Mouse (Mus musculus) C2C12 (cell line): Measurements from ENCODE around the gene Cadps2. TPM values are rescaled to one million over a fixed set of nuclear protein-coding genes. Genes with fewer than 3 reads are reported as not detected.

Source experiments
- H3K27me3 ChIP-seq: one replicate; pipeline ENCODE4 v1.6.1; 2011; ENCODE audit not compliant: control insufficient read depth, insufficient read depth, insufficient read length
- H3K36me3 ChIP-seq: one replicate; pipeline ENCODE4 v1.6.1; 2011; ENCODE audit not compliant: control insufficient read depth, insufficient read depth
- H3K4me3 ChIP-seq: one replicate; pipeline ENCODE4 v1.5.1; 2011; ENCODE audit warnings: mild to moderate bottlenecking, control low read depth; ENCODE audit not compliant: poor library complexity, insufficient read depth, severe bottlenecking
- H3K79me2 ChIP-seq: one replicate; pipeline ENCODE4 v1.6.1; 2011; ENCODE audit not compliant: control insufficient read depth, insufficient read depth
- H3K79me3 ChIP-seq: one replicate; pipeline ENCODE4 v1.6.1; 2011; ENCODE audit warnings: low read depth, control low read depth
- H3ac ChIP-seq: one replicate; pipeline ENCODE3; 2011; ENCODE audit warnings: low read depth; ENCODE audit not compliant: control insufficient read depth, insufficient read length
- CEBPB ChIP-seq: IDR thresholded peaks from one replicate; pipeline ENCODE4 v1.6.1; 2011; ENCODE audit warnings: low read depth, mild to moderate bottlenecking, control low read depth, moderate library complexity
- CTCF ChIP-seq: IDR thresholded peaks from one replicate; pipeline ENCODE4 v1.5.1; 2011; ENCODE audit not compliant: control insufficient read depth, insufficient read depth, insufficient read length
- FOSL1 ChIP-seq: IDR thresholded peaks from one replicate; pipeline ENCODE4 v1.8.0; 2011; ENCODE audit warnings: mild to moderate bottlenecking, low read length; ENCODE audit not compliant: poor library complexity, insufficient read depth, severe bottlenecking
- MAX ChIP-seq: IDR thresholded peaks from one replicate; pipeline ENCODE4 v1.6.1; 2011; ENCODE audit warnings: mild to moderate bottlenecking, control low read depth
- MYOD1 ChIP-seq: IDR thresholded peaks from one replicate; pipeline ENCODE4 v1.6.1; 2011; ENCODE audit warnings: low read depth; ENCODE audit not compliant: control insufficient read depth, insufficient read length
- MYOG ChIP-seq: IDR thresholded peaks from one replicate; pipeline ENCODE4 v1.6.1; 2011; ENCODE audit not compliant: control insufficient read depth, insufficient read length; ENCODE audit errors: extremely low read depth
- USF1 ChIP-seq: IDR thresholded peaks from one replicate; pipeline ENCODE4 v1.6.1; 2011; ENCODE audit warnings: low read depth, mild to moderate bottlenecking, control low read depth, moderate library complexity
- polyA plus RNA-seq: library from polyadenylated mRNA; unstranded; fragments of >200 nt; fragmentation: generic; extraction: Trizol; gene quantifications from one replicate; pipeline ENCODE4 v1.2.1, GENCODE M21; 2012; ENCODE audit warnings: missing spikeins

Cadps2 gene
- polyA plus RNA-seq, 1 experiment, result not detected

GRCm38 (mm10) chr6:23762204-23762603 lies 77.0 kb downstream of the Cadps2 start:
- TF ChIP-seq MAX, result no peak
- TF ChIP-seq CEBPB, result no peak
- TF ChIP-seq CTCF, result no peak
- no peak for TF ChIP-seq MYOG
- Histone ChIP-seq H3K79me2 (no peaks in the 10 kb centered on the region), H3K4me3 (no peak overlapping the region), H3K36me3 (no peaks in the 10 kb centered on the region), H3K79me3 (no peaks in the 10 kb centered on the region), H3ac (no peak overlapping the region), H3K27me3 (no peaks in the 10 kb centered on the region)

GRCm38 (mm10) chr6:23758249-23758648 lies 81.0 kb downstream of the Cadps2 start:
- no peaks in the 10 kb centered on the region for H3K79me3 ChIP-seq
- no peaks in the 10 kb centered on the region for H3K27me3 ChIP-seq
- no peak overlapping the region for H3K4me3 ChIP-seq
- no peak overlapping the region for H3ac ChIP-seq
- H3K36me3 ChIP-seq, result no peaks in the 10 kb centered on the region
- no peaks in the 10 kb centered on the region for H3K79me2 ChIP-seq
- no peak for TF ChIP-seq FOSL1
- TF ChIP-seq USF1, result no peak
- no peak for TF ChIP-seq MAX
- no peak for TF ChIP-seq CEBPB
- no peak for TF ChIP-seq MYOD1
- TF ChIP-seq CTCF, result no peak
- no peak for TF ChIP-seq MYOG

- H3K27me3 ChIP-seq, result no peaks in the 10 kb centered on the region
- H3K79me2 ChIP-seq, result no peaks in the 10 kb centered on the region
- H3ac ChIP-seq, result no peak overlapping the region
- no peak overlapping the region for H3K4me3 ChIP-seq
- no peaks in the 10 kb centered on the region for H3K36me3 ChIP-seq
- no peak for TF ChIP-seq USF1
- TF ChIP-seq MYOD1, result no peak
- no peak for TF ChIP-seq CEBPB
- TF ChIP-seq MYOG, result no peak
- TF ChIP-seq MAX, result no peak
- TF ChIP-seq CTCF, result no peak
- no peak for TF ChIP-seq FOSL1
- H3K79me3 ChIP-seq, result no peaks in the 10 kb centered on the region
Measured at GRCm38 (mm10) chr6:23748823-23749222, 90.4 kb downstream of the Cadps2 start.

DNA sequence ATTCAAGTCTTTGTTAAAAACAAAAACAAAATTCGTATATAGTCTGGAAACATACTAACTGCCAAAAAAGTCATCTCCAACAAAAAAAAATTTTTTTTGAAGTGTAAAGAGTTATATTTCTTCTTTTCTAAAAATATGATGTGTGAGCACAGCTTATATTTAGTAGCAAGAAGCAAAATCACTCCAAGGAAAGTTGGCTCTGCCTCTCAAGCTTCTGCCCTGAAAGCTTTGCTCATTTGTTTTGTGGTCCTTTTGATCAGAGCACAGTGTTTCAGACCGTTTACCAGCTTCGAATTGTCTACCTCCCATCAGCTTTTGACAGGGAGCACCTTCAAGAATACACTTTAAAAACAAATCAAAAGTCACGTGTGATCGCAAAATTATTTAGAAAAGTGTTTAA lies 99.2 kb downstream of the Cadps2 start:
- Histone ChIP-seq H3ac (no peak overlapping the region), H3K4me3 (no peak overlapping the region)
- no peak for TF ChIP-seq FOSL1
- TF ChIP-seq MYOD1, result no peak
- TF ChIP-seq MYOG, result no peak
- TF ChIP-seq MAX, result no peak
- no peak for TF ChIP-seq USF1
- no peak for TF ChIP-seq CTCF
- no peak for TF ChIP-seq CEBPB

DNA sequence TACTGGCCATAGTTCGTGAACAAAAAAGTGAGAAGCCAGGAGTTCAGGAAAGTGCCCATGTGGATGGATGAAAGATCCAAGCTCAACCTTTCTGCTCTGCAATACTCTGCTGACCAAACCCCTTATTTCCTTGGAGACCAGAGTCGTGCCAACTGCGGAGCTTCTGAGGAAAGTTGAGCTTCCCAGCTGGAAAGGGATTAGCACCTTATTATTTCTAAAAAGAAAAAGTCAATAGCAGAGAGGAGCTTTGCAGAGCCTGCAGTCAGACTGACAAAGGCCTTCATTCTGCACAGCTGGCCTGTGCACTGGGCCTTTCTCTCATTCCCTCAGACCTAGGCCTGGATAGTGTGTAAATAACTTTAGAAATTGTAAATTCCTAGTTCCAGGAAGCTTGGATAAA lies 106.5 kb downstream of the Cadps2 start:
- no peak for TF ChIP-seq MYOG
- no peak for TF ChIP-seq MAX
- no peak for TF ChIP-seq CEBPB
- no peaks in the 10 kb centered on the region for H3K79me2 ChIP-seq
- no peaks in the 10 kb centered on the region for H3K79me3 ChIP-seq
- H3K27me3 ChIP-seq, result no peaks in the 10 kb centered on the region
- H3K36me3 ChIP-seq, result no peaks in the 10 kb centered on the region
- no peak overlapping the region for H3ac ChIP-seq
- no peak overlapping the region for H3K4me3 ChIP-seq

More for the DNA sequence above, 99.2 kb downstream of the Cadps2 start:
- H3K36me3 ChIP-seq, result no peaks in the 10 kb centered on the region
- no peaks in the 10 kb centered on the region for H3K27me3 ChIP-seq
- H3K79me2 ChIP-seq, result no peaks in the 10 kb centered on the region
- no peaks in the 10 kb centered on the region for H3K79me3 ChIP-seq

- H3ac ChIP-seq, result no peak overlapping the region
- H3K4me3 ChIP-seq, result no peak overlapping the region
- no peaks in the 10 kb centered on the region for H3K27me3 ChIP-seq
- TF ChIP-seq MAX (no peak), CEBPB (no peak), FOSL1 (no peak), USF1 (no peak), MYOG (no peak), CTCF (no peak), MYOD1 (no peak)
- no peaks in the 10 kb centered on the region for H3K36me3 ChIP-seq
- no peaks in the 10 kb centered on the region for H3K79me2 ChIP-seq
- H3K79me3 ChIP-seq, result no peaks in the 10 kb centered on the region
Measured at GRCm38 (mm10) chr6:23728620-23729019, 110.6 kb downstream of the Cadps2 start.

GRCm38 (mm10) chr6:23723697-23724096 lies 115.5 kb downstream of the Cadps2 start:
- Histone ChIP-seq H3K27me3 (no peaks in the 10 kb centered on the region), H3K79me2 (no peaks in the 10 kb centered on the region), H3K36me3 (no peaks in the 10 kb centered on the region), H3ac (no peak overlapping the region), H3K4me3 (no peak overlapping the region), H3K79me3 (no peaks in the 10 kb centered on the region)
- no peak for TF ChIP-seq USF1
- TF ChIP-seq CEBPB, result no peak
- no peak for TF ChIP-seq MAX
- TF ChIP-seq CTCF, result no peak
- TF ChIP-seq MYOD1, result no peak
- TF ChIP-seq FOSL1, result no peak
- no peak for TF ChIP-seq MYOG
